Mouse (Mus musculus): ENCODE measurements at regions not wholly inside any gene's neighbourhood (a gene's known extent, or its start where the extent isn't known, plus 50 kb on each side); places are given as distances from the start of the nearest gene placed in this dataset.
A peak's percentile ranks its signal among the peaks of the same experiment; 100 is the strongest.
"Not testable (repeated sequence)": the region's sequence is repeated elsewhere in the genome, so short reads cannot be mapped to it uniquely, and the experiment has no call there.

GRCm38 (mm10) chr9:98091105-98091504 lies 58.1 kb upstream of the Clstn2 start:
- no peak for DNase-seq (ENCODE audit: low spot score in 2 of 2)

GRCm38 (mm10) chr9:98095064-98095790 lies 62.2 kb upstream of the Clstn2 start:
- DNase-seq (ENCODE audit: low spot score in 2 of 2), result no peak

- no peak for DNase-seq (ENCODE audit: low spot score in 2 of 2)
Observed at GRCm38 (mm10) chr9:98123390-98123789, 90.4 kb upstream of the Clstn2 start.

GRCm38 (mm10) chr9:98129596-98129995 lies 96.6 kb upstream of the Clstn2 start:
- no peak for DNase-seq (ENCODE audit: low spot score in 2 of 2)

GRCm38 (mm10) chr9:98130849-98131248 lies 97.9 kb upstream of the Clstn2 start:
- DNase-seq (ENCODE audit: low spot score in 2 of 2), result peak; percentile 76 to 86

- no peak for DNase-seq (ENCODE audit: low spot score in 2 of 2)
Observed at GRCm38 (mm10) chr9:98140546-98140945, 107.6 kb upstream of the Clstn2 start.

GRCm38 (mm10) chr9:98142121-98142520 lies 109.1 kb upstream of the Clstn2 start:
- DNase-seq (ENCODE audit: low spot score in 2 of 2), result no peak

GRCm38 (mm10) chr9:98146901-98147300 lies 113.9 kb upstream of the Clstn2 start:
- no peak for DNase-seq (ENCODE audit: low spot score in 2 of 2)

GRCm38 (mm10) chr9:98158421-98158820 lies 125.4 kb upstream of the Clstn2 start:
- peak; percentile 38 to 50 for DNase-seq (ENCODE audit: low spot score in 2 of 2)

GRCm38 (mm10) chr9:98164489-98164888 lies 122.7 kb upstream of the Nmnat3 start:
- no peak for DNase-seq (ENCODE audit: low spot score in 2 of 2)

- no peak for DNase-seq (ENCODE audit: low spot score in 2 of 2)
Observed at GRCm38 (mm10) chr9:98174056-98174455, 113.2 kb upstream of the Nmnat3 start.

GRCm38 (mm10) chr9:98176701-98177380 lies 110.4 kb upstream of the Nmnat3 start:
- DNase-seq (ENCODE audit: low spot score in 2 of 2), result peak in 1 of 2 experiments; percentile 21

GRCm38 (mm10) chr9:98180766-98181165 lies 106.5 kb upstream of the Nmnat3 start:
- DNase-seq (ENCODE audit: low spot score in 2 of 2), result peak; percentile 13 to 18

GRCm38 (mm10) chr9:98186757-98187300 lies 100.4 kb upstream of the Nmnat3 start:
- no peak for DNase-seq (ENCODE audit: low spot score in 2 of 2)

- peak; percentile 79 to 91 for DNase-seq (ENCODE audit: low spot score in 2 of 2)
Observed at GRCm38 (mm10) chr9:98194356-98194755, 92.9 kb upstream of the Nmnat3 start.

- no peak for DNase-seq (ENCODE audit: low spot score in 2 of 2)
Observed at GRCm38 (mm10) chr9:98218824-98219223, 68.4 kb upstream of the Nmnat3 start.

GRCm38 (mm10) chr9:98220367-98220766 lies 66.9 kb upstream of the Nmnat3 start:
- peak in 1 of 2 experiments; percentile 42 for DNase-seq (ENCODE audit: low spot score in 2 of 2)

- no peak for DNase-seq (ENCODE audit: low spot score in 2 of 2)
Observed at GRCm38 (mm10) chr9:98221766-98222165, 65.5 kb upstream of the Nmnat3 start.

GRCm38 (mm10) chr9:98228226-98228625 lies 59.0 kb upstream of the Nmnat3 start:
- DNase-seq (ENCODE audit: low spot score in 2 of 2), result no peak

GRCm38 (mm10) chr9:98228907-98229306 lies 58.3 kb upstream of the Nmnat3 start:
- no peak for DNase-seq (ENCODE audit: low spot score in 2 of 2)

- DNase-seq (ENCODE audit: low spot score in 2 of 2), result not testable (repeated sequence)
Observed at GRCm38 (mm10) chr9:98234731-98235130, 52.5 kb upstream of the Nmnat3 start.

Data from right cerebral cortex, postnatal 10 days (tissue).